Mouse (Mus musculus) lung, postnatal 14 days (tissue): ENCODE data around the gene Frmd7.

ENCODE experiments used
- DNase-seq: peaks from one replicate; pipeline ENCODE4 v3.0.0; 2021

The Frmd7 gene

DNA sequence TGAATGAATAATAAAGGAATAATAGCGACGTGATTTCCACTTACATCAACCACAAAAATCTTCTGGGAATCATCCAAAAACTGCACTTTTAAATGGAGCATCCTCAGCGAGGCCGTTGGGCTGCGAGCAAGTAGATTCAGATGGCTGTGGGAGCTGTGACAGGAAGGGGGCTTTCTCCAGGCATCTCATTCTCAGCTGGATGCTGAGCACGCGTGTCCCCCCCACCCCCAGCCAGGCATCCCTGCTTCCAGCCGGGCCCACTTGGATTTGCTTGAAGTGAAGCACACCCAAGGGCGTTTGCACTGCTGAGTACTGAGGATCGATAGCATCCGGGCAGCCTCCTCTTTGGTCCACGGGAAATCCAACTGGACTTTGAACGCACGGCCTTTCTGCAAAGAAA lies at the start of gene Frmd7:
Frmd7 (minus strand) TSS at position 101 of the 400 bp plus-strand sequence.
- DNase-seq: no peak

DNA sequence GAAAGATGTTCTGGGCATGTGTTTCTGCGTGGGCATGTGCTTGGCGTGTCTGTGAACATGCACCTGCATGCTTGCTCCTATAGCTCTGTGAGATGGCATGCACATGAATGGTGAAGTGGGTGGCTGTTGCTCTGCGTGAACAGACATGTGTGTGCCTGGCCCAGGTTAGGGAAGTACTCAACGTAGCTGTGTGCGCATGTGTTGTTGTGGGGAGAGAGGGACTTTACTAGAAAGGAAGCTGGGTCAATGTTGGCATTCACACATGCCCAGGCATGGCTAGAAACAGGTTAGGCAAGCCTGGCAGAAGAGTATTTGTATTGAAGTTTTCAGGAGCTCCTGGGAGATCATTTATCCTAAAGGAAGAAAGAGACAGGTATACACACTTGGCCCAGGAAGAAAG lies 48.8 kb upstream of the Frmd7 start:
- DNase-seq: no peak

DNA sequence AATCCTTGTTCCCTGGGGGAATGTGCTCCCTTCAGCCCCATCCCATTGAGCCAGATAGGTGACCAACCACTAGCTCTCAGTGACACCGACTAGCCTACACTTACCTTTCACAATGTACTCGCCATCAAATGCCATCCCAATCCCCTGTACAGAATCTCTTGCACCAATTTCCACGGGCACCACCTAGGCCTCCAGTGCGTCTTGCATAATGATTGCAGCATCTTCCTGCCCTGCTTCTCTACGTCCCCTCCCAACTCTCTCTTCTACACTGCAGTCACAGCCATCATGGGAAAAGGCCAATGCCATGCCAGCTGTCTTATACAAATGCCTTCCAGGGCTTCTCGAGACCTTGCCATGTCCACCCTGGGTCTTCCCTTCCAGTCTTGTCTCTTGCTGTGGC lies 47.4 kb upstream of the Frmd7 start:
- DNase-seq: no peak

DNA sequence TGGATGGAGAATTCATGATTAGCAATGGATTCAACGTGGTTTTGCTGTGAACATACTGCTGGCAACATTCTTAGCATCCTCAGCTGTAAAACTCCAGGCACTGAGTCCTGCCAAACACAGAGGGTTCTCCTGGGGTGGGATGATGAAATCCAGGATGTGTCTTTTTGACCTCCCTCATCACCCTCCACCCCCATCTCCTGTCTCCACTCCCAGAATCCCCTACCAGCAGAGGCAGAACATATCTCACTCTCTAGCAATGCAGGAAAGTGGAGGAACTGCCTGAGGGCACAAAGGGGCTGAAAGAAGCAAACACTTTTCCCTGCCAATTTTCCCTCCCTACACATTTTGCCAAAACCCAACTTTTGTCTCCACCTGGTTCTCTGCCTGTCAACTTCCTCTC lies 46.1 kb upstream of the Frmd7 start:
- DNase-seq: no peak

DNA sequence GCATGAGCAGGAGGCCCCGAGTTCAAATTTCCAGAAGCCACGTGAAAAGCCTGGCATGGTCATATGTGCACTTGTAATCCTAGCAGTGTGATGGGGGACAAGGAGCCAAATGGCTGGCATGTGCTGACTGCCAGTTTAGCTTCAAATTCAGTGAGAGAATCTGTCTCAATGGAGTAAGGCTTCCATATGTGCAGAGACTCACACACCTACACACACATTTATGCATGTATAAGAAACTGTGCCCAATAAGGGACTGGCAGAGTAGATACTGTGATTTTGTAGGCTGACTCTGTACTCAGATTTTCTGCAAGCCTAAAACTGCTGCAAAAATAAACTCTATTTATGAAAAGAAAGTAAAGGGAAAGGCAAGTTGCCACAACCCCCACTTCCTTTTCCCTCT lies 35.9 kb upstream of the Frmd7 start:
- no peak for DNase-seq

DNA sequence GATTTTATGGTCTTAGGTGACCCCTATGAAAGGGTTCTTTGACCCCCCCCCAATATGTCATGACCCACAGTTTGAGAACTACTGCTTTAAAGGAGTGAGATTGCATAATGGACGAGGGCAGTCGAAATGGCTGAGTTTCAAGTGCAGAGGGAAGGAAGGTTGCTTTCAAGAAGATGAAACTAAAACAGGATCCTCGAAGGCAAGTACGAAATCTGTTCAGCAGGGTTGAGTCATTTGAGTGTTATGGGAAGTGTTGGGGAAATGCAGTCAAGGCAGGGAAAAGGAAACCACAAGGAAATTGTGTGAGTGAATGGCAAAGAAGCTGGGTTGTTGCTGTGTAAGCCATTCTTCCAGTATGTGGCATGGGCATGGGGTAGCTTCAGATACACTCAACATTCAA lies 29.6 kb upstream of the Frmd7 start:
- DNase-seq: no peak

DNA sequence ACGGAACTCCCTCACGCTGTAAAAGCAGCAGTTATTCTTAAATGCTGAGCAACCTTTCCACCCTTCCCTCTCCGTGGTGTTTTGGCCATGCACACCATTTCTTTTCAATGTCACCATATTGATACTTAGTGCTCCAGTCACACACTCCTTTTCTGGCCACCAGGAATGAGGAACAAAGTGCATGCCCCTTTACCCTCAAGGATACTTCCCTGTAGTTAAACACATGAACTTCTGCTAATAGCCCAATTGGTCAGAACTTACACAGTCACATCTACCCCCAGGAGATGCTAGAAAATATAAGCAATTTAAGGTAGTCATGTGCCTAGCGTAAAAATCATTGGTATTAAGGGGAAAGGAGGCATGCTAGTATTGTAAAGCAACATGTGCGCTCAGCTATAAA lies 27.4 kb upstream of the Frmd7 start:
- no peak for DNase-seq

DNA sequence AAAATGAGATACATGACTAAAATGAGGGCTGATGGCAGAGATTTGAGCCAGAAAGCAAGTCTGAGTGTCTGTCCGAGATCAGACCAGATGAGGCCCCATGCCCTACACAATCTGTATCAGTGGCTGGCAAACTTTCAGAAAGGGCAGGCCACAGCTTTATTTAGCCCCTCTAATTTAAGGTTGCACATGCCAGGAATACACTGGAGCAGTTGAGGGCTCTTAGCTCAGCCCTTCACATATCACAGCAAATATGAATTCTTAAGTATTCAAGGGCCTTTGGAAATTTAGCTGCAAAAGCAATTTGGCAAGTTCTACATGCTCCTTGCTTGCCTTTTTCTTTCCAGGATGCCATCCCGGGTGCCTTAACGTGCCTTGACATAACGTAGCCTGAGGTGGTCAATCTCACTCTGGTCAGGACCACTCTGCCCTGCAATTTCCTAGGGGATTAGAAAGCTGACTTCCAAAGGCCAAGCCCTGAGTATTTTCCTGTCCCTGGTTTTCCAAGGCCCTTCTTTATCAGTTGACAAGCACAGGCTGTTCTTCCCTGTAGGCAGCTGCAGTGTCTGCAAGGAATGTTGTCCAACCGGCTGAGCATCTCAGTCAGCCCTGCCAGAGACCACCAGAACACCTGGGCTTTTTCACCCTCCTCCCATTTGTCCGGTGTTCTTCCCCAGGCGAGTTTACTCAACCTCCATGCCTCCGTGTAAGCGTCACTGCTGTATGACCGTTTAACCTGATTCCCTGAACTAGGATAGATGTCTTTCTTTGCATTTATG lies 25.8 kb upstream of the Frmd7 start:
- DNase-seq: peak; percentile 14

DNA sequence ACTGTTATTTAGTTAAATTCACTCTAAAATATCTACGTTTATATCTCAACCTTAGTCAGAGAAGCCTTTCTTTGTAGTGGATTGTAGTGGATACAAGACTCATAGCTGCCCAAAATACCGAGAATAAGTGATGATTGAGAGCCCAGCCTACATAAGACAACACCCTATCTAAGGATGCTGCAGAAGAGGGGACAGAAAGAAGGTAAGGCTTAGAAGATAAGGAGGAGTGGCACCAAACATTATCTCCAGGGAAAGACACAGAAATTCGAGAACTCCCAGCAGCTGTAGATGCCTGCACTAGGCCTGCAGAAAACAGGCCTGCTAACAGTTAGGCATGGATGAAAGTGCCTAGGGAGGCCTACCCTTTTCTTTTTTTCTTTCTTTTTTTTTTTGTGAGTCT lies 22.6 kb upstream of the Frmd7 start:
- DNase-seq: no peak

DNA sequence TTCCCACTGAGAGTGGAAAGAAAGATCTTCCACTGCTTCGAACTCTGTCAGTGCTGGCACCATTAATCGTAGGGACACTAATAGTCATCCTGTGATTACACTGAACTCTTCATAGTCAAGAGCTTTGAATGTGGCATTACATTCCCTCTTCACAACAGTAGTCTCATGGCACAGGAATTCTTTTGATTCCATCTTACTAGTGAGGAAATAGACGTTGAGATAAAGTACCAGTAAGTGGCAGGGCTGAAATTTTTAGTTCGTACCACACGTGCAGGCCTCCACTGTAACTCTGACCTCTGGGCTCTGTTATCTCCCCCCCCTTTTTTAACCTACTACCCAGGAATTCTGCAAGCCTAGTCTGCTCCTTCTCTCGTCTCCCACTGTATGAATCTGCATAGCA lies 20.4 kb upstream of the Frmd7 start:
- no peak for DNase-seq

DNA sequence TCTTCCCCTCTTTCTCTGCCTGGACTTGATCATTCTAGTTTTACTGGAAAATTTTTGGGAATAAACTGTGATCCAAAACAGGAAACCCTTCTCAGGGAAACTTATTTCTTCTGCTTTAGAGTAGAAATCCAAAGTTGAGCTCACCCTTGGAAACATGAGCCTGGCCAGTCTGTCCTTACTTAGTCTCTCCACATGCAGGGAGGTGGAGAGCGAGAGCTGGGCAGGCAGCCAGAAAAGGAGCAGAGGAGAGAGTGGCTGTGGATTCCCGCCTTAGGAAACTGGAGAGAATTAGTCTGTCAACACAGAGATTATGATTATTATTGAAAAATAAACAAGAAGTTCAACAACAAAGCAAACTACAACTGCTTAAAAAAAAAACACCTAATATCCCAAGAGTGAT lies 6.1 kb upstream of the Frmd7 start:
- peak; percentile 48 for DNase-seq

DNA sequence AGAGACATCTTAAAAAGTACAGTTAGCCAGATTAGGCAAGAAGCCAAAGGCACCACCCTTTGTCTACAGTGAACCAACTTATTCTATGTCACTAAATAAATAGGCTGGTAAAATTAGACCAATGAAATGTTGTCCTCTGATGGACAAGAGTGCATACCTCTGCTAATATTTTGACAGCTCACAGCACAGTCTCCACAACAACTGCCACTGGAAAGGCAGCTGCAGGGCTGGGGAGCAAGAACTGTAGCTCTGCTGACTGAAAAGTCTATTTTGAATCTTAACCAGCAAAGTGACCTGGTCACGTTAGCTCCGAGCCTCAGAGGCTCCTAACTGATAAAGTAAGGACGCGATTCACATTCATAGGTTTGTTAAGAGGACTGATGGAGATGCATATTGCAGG lies 5.6 kb upstream of the Frmd7 start:
- no peak for DNase-seq

DNA sequence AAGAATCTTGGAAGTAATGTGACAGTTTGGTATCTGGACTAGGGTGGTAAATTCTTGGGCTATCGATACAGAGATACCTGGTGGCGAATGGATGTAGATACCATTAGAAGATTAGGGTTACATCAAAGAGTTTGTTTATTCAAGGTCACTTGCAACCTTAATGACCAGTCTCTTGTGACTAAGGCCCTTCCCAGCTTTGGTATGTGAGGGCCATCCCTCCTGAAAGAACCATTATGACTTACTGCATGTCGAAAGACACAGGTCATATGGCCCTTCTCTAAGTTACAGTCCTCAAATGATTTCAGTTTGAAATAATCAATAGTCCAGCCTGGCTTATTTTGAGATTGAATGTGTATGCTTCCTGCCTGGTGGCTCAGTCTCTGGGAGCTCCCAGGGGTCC lies 5.4 kb downstream of the Frmd7 start:
- DNase-seq: no peak

DNA sequence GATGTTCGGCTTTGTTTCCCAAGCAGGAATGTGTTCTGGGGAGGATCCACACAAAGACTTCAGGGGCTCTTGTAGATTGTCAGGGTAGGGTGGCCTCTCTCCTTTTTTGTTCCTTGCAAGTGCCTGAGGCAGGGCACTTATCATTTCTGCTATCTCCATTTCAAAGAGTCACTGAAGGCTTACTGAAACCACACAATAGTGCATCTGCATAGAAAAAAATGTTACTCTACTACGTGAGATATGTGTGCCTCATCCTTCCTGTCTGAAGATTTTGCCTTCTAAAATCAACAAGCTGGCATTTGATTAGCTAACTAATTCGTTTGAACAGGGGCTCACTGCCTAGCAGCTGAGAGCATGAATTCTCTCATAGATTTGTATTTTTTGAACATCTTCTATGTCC lies 12.2 kb downstream of the Frmd7 start:
- DNase-seq: no peak

DNA sequence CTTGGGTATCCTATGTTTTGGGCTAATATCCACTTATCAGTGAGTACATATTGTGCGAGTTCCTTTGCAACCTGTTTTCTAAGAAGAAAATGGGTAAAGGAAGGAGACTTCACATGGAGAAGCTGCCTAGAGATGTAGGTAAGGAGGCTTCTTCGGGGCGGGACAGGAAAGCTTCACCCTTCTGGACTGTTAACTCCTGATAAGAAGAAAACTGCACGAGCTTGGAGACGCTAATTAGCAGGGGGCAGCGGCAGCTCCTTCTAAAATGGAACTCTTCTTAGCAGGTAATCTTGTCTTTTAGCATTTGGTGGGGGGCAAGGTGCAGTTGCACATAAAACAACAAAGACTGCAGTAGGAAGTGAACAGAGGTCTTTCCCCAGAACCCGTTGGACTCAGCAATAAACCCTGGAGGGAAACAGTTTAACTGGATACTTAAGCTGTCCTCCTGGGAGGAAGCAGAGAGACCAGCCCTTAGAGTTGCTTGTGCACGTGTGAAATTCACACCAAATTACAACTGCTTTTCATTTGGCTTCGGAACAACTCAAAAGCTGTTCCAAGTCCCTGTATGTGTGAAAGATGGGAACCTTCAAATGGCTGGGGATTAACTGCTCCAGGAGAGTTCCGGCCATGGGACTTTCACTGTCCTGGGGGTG lies 15.5 kb downstream of the Frmd7 start:
- no peak for DNase-seq

DNA sequence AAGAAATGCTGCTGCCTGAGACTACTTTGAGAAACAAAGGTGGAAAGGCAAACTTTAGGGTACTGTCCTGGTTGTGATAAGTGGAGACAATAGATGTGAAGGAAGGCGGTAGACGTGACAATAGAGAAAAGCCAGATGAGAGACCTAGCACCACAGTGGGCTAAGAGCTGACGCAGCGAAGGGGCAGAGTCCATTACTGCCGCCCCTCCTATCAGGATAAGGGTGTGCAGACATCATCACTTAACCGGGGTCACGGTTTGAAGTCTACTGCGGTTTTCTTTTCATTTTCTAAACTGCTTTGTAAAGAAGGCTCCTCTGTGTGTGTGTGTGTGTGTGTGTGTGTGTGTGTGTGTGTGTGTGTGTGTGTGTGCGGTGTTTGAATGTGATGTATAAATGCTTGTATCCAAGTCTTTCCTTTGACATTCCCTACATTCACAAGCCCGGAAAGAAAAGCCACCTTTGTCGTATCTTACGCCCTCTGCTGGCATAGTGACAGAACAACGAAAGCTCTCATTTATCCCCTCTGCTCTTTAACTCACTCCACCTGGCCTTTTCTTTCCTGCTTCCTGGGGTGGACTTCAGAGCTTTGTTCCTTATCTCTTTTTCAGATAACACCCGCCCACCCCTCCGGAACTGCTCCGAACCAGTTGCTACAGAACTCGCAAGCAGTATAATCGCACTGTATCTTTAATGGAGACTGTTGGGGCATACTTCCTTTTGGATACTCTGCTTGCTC lies 17.7 kb downstream of the Frmd7 start:
- DNase-seq: peak; percentile 10

DNA sequence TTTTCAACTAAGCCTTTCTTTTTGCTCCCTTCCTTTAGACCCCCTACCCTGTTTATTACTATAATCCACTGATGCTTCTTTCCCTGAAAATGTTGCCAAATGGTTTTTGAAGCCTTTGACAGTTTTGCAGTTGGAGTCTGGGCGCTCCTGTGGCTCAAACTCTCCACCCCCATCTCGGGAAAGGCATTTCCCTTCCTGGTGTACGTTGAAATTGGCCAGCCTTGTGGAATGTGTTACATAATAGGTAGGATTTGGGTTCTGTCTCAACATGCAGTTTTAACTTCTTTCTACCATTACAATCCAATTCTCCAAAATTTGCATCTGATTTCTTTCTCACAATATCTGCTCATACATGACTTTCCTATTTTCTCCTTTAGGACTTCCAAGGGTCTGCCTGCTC lies 23.8 kb downstream of the Frmd7 start:
- DNase-seq: no peak

DNA sequence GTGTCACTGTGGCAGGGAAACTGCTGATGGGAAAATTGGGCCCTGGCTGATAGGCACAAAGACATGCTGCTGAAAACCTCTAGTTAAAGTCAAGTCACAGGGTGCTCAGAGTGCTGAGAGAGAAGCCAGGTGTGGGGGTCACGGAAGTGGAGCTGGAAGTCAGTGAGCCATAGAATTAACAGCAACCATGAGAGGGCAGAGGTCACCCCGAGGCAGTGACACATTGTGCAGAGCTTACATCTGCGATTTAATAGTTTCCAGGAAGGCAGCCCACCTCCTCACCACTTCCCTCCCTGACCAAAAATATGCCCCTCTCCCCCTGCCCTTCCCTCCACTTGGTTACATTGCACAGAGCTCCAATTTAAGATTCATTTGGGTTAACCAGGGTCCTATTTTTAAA lies 25.1 kb downstream of the Frmd7 start:
- no peak for DNase-seq

DNA sequence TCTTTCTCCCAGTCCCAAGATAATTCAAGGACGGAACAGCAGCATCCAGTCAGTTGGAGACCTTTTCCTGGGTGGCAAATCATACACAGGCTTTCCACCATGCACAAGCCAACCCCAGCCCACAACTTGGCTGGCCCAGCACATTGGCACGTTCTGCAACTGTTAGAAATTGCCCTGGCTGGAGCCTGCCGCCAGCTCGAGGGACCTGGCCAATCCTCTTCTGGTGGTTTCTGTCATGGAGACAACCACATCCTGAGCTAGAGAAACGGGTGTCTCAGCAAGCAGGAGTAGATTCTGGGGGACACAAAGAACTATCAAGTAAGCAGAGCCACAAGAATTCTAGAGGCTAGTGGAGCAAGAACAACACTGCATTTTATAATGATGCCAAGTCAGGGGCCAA lies 32.6 kb downstream of the Frmd7 start:
- DNase-seq: no peak

DNA sequence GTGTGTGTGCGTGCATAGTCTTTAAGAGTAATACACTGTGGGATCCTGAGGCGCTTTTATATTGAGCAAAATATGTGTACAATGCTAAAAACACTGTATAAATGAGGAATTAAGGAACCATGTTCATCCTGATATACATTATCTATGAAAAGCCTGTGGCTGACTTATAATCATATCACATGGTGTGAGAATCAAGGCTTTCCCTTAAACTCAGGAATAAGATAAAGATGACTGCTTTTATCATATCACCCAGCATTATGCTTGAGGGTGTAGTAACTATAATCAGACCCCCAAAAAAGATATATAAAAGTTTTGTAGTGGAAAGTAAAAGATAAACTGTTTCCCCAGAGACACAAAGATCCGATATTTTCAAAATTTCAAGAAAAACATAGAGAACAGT lies 39.0 kb downstream of the Frmd7 start:
- no peak for DNase-seq

DNA sequence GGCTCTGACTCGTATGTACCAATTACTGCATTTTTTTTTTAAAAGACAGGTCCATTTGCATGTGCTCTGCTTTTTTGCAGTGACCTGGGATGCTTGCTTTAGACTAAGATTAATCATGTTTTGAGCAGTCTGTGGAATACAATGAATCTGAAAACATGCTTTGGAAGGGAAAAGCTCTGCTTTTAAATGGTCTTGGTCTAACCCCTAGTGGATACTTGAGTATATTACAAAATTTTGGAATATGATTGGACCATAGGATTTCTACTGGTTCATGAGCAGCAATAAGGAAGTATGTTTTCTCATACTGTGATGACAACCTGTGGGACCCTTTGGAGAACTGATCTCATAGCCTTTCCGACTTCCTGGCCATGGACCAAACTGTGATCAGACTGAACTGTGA lies 54.5 kb downstream of the Frmd7 start:
- no peak for DNase-seq

DNA sequence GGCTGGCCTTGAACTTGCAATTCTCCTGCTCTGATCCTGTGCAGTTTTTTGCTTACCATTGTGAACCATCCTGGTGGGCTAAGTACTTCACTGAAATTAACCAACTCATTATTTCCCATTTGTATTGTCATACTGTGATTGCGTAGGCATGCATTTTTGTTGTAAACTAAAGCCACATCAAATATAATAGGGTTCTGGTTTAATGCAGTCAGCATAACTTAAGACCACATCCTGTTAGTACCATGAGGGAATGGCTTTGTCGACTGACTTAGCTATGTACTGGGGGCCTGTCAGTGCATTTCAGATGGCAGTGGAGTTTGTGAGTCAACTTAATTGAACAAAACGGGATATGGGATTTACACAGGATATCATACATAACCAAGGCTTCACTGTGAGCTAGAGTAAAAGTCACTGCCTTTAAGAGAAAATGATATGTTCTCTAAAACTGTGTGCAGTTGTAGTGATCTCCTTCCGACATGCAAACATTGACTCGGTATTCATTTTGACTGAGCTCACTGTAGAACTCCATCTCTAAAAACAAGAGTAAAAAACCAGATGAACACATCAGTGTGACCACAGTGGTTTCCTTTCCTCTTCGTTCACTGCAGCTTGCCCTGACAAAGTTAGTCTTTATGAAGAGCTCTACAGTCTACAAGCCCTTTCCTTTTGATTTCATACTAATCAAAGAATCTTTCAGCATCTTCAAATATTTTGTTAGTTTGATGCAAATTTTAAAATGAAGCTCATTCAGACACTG lies 68.1 kb downstream of the Frmd7 start:
- DNase-seq: no peak

DNA sequence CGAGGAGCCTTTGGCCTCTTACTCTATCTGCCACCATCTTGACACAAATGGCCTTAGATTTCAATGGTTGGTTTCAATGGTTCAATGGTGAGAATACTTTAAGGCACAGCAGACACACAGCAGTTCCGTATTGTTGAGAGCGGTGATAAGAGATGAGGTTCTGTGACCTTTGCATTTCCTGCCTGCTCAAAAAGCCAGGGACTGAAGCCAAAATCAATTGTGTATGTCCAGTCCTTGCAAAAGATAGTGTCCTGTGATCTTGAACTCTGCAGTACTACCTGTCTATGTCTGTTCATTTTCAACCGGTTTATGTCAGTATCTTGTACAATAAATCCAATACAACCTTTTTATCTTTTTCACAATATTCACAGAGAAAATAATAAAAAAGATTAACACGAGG lies 77.8 kb downstream of the Frmd7 start:
- DNase-seq: no peak

DNA sequence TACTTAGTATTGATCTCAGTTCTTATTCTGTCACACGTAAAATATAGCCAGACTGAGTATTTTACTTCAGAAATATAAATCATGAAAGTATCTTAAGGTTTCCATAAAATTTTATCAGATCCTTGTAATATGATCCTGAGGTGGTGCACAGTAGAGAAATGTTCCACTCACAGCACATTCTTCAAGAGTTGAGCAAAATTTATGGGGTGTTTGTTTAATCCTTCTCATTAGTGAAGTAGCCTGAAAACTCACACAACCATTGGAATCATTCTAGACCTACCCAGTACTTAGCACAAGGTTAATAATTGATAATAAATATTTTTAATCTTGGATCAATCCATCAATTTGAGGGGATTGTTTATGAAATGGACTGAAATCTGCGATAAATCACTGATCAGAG lies 78.7 kb downstream of the Frmd7 start:
- no peak for DNase-seq
